Mouse (Mus musculus) kidney, embryonic 14.5 days (tissue): Measurements from ENCODE around the gene Adgra3. TPM values are rescaled to one million over a fixed set of nuclear protein-coding genes. Genes with fewer than 3 reads are reported as not detected.

ENCODE experiments used
- ATAC-seq: fragments of 200-750 bp; cut with Nextera tagmentation; 2 replicates; pipeline ENCODE4 v1.8.0; 2017; ENCODE audit warnings: moderate number of reproducible peaks, mild to moderate bottlenecking, moderate TSS enrichment, moderate library complexity; ENCODE audit not compliant: low FRiP score, low TSS enrichment
- H3K27ac ChIP-seq: fragments of 300-500 bp; sonication (generic); 2 replicates; pipeline ENCODE4 v1.5.1; 2014; ENCODE audit warnings: low read depth, mild to moderate bottlenecking, low read length, moderate library complexity, mixed read lengths
- H3K27me3 ChIP-seq: fragments of 300-500 bp; sonication (generic); 2 replicates; pipeline ENCODE4 v1.6.1; 2014; ENCODE audit warnings: mild to moderate bottlenecking, low read length; ENCODE audit not compliant: control insufficient read depth, insufficient read depth
- H3K36me3 ChIP-seq: fragments of 300-500 bp; sonication (generic); 2 replicates; pipeline ENCODE4 v1.6.1; 2014; ENCODE audit warnings: low read length, mixed read lengths; ENCODE audit not compliant: control insufficient read depth, insufficient read depth
- H3K4me1 ChIP-seq: fragments of 300-500 bp; sonication (generic); 2 replicates; pipeline ENCODE4 v1.6.1; 2014; ENCODE audit warnings: low read length, mixed read lengths; ENCODE audit not compliant: control insufficient read depth, insufficient read depth
- H3K4me2 ChIP-seq: fragments of 300-500 bp; sonication (generic); replicated peaks from 2 replicates; pipeline ENCODE4 v1.6.1; 2014; ENCODE audit warnings: low read depth, mild to moderate bottlenecking, low read length
- H3K4me3 ChIP-seq: fragments of 300-500 bp; sonication (generic); 2 replicates; pipeline ENCODE4 v1.5.1; 2014; ENCODE audit warnings: mild to moderate bottlenecking, low read length
- H3K9ac ChIP-seq: fragments of 300-500 bp; sonication (generic); 2 replicates; pipeline ENCODE4 v1.6.1; 2014; ENCODE audit warnings: low read depth, mild to moderate bottlenecking, low read length, moderate library complexity
- H3K9me3 ChIP-seq: fragments of 300-500 bp; sonication (generic); 2 replicates; pipeline ENCODE4 v1.6.1; 2016; ENCODE audit warnings: low read length; ENCODE audit not compliant: control insufficient read depth
- whole genome bisulfite sequencing: fragments of 180-500 bp; shearing (Covaris S2); extraction: QIAGEN DNeasy Blood & Tissue Kit; methylation state at CpG from one replicate; pipeline ENCODE4 v1.1.7; 2014; 5-methylcytosine and 5-hydroxymethylcytosine counted together
- polyA plus RNA-seq: library from polyadenylated mRNA; unstranded; fragments of >200 nt; fragmentation: Nextera tagmentation; extraction: Ambion mirVana; gene quantifications from 2 replicates; pipeline ENCODE4 v1.2.1, GENCODE M21; 2014

The Adgra3 gene
- polyA plus RNA-seq, 1 experiment from 2014 or later = 64.5 TPM

DNA sequence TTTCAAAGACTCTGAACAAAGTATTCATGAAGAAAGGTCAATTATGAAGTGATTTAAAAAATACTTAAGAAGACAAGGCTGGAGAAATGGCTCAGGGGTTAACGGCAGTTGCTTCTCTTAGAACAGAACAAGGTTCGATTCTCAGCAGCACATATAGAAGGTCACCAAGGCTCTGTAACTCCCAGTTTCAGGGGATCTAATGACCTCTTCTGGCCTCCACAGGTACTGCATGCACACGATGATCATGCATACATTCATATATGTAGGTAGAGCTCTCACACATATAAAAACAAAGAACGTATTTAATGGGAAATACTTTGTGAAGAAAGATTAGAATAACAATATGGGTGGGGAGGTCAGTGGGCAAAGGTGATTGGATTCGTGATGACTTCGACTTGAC lies 56.5 kb downstream of the Adgra3 start:
- peaks cover 28% of the 10 kb centered on the region; the same call in 1 of the 2 replicates for H3K36me3 ChIP-seq
- no peak overlapping the region for H3K4me2 ChIP-seq
- H3K27ac ChIP-seq = no peak overlapping the region
- 90% methylated on average over 6 of the region's 6 CpGs for WGBS
- H3K9me3 ChIP-seq = no peaks in the 10 kb centered on the region
- H3K9ac ChIP-seq = no peak overlapping the region
- H3K27me3 ChIP-seq = no peaks in the 10 kb centered on the region
- no peak for ATAC-seq
- no peak overlapping the region for H3K4me3 ChIP-seq
- H3K4me1 ChIP-seq = no peaks in the 10 kb centered on the region

DNA sequence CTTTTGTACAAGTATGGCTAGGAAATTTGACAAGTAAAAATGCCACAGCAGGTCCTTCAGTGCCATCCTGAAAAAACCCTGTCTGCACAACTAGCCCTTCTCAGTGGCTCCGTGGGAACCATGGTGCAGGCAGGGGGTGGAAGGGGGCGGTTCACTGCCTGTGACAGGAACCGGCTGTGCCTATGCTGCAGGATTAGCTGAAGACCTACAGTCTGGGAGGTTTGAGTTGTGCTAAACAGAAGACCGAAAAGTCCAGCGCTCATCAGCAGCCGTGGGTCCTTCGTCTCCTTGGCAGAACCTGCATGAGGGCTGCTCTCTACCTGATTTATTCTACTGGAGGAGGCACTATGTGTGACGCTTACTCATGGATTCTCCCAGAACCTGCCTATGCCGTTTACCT lies 59.0 kb downstream of the Adgra3 start:
- Histone ChIP-seq H3K4me2 (no peak overlapping the region), H3K27ac (no peak overlapping the region), H3K4me3 (no peak overlapping the region), H3K27me3 (no peaks in the 10 kb centered on the region), H3K9me3 (no peaks in the 10 kb centered on the region), H3K9ac (no peak overlapping the region), H3K36me3 (peaks cover 26% of the 10 kb centered on the region; the same call in 1 of the 2 replicates), H3K4me1 (no peaks in the 10 kb centered on the region)
- no peak; the same call in 1 of the 2 replicates for ATAC-seq
- WGBS = 67% methylated on average over 9 of the region's 9 CpGs

DNA sequence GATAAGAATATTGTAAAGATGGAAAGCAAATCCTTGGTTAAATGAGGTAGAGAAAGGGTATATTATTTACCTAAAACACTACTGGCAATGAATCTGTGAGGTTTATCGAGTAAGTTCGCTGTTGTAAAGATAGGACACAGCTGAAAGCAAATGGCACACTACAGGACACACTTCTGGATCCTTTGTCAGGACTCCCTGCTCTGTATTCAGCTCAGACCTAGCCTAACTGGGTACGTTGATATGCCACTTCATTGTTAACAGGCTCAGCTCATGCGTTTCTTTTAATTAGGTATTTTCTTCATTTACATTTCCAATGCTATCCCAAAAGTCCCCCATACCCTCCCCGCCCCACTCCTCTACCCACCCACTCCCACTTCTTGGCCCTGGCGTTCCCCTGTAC lies 61.8 kb downstream of the Adgra3 start:
- Histone ChIP-seq H3K4me2 (no peak overlapping the region), H3K27me3 (no peaks in the 10 kb centered on the region), H3K9me3 (no peaks in the 10 kb centered on the region), H3K36me3 (peaks cover 26% of the 10 kb centered on the region; the same call in 1 of the 2 replicates), H3K4me1 (no peaks in the 10 kb centered on the region), H3K27ac (no peak overlapping the region), H3K4me3 (no peak overlapping the region), H3K9ac (no peak overlapping the region)
- ATAC-seq = no peak
- WGBS = 92% methylated on average over 6 of the region's 6 CpGs

DNA sequence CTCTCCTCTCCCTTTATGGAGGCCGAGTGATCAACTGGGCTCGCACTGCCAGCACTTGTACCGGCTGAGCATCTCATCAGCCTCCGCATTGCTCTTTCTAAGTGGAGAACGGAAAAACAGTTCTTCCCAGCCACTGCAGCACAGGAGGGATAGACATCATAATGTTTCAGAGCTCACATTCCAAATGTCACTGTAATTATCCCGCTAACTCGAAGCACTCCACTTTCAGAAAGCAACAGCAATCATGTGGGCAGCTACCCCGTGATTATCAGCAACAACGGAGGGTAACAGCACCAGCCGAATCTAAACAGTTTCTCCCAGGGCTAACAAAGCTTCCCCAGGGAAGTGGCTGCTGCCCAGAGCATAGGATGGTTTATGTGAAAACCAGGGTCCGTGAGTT lies 62.3 kb downstream of the Adgra3 start:
- Histone ChIP-seq H3K27me3 (no peaks in the 10 kb centered on the region), H3K4me1 (no peaks in the 10 kb centered on the region), H3K36me3 (peaks cover 26% of the 10 kb centered on the region; the same call in 1 of the 2 replicates), H3K9me3 (no peaks in the 10 kb centered on the region), H3K4me2 (no peak overlapping the region), H3K27ac (no peak overlapping the region), H3K4me3 (no peak overlapping the region), H3K9ac (no peak overlapping the region)
- no peak for ATAC-seq
- WGBS = 76% methylated on average over 11 of the region's 11 CpGs

DNA sequence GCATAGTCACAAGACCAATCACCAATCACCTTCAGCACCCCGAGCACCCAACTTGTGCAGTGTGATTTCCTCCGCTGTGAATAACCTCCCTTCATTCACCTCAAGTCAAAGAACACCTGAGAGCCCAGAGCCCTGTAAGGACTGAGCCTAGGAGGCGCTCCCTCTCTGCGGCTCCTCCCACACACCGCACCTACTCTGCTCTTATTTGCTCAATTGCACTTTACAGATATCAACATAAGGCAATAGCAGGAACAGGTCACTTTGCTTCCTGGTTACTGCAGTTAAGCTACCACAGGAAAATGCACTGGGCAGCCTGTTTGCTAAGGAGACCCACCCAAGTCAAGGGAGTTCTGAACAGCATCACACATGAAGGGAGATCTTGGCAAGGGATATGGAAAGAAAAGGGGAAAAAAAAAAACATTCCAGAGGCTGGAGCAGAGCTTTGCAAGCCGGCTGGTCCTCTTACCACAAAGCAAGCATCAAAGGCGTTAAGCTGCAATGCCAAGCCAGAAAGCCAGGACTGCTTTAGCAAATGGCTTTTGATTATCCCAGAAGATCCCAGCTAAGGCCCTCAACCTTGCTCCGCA lies 68.0 kb downstream of the Adgra3 start:
- ATAC-seq = no peak
- no peaks in the 10 kb centered on the region for H3K4me1 ChIP-seq
- WGBS = 83% methylated on average over 8 of the region's 8 CpGs
- no peak overlapping the region for H3K4me3 ChIP-seq
- no peak overlapping the region for H3K27ac ChIP-seq
- no peaks in the 10 kb centered on the region for H3K27me3 ChIP-seq
- H3K36me3 ChIP-seq = peaks cover 24% of the 10 kb centered on the region; the same call in 1 of the 2 replicates
- no peak overlapping the region for H3K9ac ChIP-seq
- H3K4me2 ChIP-seq = no peak overlapping the region
- H3K9me3 ChIP-seq = no peaks in the 10 kb centered on the region

DNA sequence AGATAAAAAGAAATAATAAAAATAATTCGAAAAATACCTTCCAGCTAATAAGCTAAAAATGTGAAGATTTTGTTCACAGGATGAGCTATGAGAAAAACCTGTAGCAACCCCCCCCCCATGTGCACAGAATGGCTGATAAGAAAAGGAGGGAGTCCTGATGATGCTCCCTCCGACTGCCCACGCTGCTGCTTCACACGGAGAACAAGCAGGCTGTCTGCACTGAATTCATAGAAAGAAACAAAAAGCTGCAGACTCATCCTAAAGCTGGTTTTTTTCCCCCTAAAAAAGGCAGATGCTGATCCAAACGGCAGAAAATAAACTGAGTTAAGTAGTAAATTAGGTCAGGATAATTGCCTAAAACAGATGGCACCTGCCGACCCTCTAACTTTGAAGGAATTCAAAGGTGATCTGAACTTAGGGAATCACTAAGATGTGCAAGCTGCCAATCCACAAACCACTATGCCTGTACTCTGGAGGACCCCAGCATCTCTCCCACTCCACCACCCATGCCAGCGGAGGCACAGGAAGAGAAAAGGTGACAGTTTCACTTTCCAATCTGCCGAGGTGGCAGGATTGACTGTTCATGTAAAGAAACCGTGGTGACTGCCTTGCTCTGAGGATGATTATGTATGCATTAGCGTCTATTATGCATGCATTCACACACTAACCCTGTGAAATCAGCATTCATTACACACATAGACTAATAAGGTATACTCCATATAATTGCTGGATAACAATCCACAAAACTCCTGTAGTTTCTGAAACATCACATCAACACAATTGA lies 70.6 kb downstream of the Adgra3 start:
- WGBS = 80% methylated on average over 10 of the region's 10 CpGs
- Histone ChIP-seq H3K27ac (no peak overlapping the region), H3K9me3 (no peaks in the 10 kb centered on the region), H3K27me3 (no peaks in the 10 kb centered on the region), H3K4me1 (no peaks in the 10 kb centered on the region), H3K36me3 (peaks cover 41% of the 10 kb centered on the region), H3K4me3 (no peak overlapping the region), H3K9ac (no peak overlapping the region), H3K4me2 (no peak overlapping the region)
- ATAC-seq = no peak

DNA sequence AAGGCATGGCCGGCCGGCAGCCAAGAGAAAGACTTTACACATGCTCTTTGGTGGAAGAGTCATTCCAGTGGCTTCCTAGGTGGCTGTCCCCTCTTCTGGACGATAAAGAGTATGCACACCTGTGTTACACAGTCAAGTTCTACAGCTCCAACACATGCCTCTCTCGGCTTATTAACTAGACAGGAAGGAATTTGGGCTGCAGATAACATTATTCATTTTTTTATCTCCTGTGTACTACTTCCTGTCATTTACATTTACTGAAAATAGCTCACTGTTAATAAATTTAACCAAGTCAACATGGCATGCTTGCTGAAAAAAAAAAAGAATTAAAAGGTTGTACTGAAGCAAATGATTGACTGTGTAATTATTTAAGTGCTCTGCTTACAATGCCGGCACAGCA lies 78.1 kb downstream of the Adgra3 start:
- WGBS = 55% methylated on average over 5 of the region's 5 CpGs
- no peak overlapping the region for H3K9ac ChIP-seq
- no peaks in the 10 kb centered on the region for H3K9me3 ChIP-seq
- H3K4me1 ChIP-seq = no peaks in the 10 kb centered on the region
- H3K36me3 ChIP-seq = peaks cover 35% of the 10 kb centered on the region
- ATAC-seq = no peak
- no peak overlapping the region for H3K4me3 ChIP-seq
- no peak overlapping the region for H3K27ac ChIP-seq
- no peak overlapping the region for H3K4me2 ChIP-seq
- no peaks in the 10 kb centered on the region for H3K27me3 ChIP-seq

DNA sequence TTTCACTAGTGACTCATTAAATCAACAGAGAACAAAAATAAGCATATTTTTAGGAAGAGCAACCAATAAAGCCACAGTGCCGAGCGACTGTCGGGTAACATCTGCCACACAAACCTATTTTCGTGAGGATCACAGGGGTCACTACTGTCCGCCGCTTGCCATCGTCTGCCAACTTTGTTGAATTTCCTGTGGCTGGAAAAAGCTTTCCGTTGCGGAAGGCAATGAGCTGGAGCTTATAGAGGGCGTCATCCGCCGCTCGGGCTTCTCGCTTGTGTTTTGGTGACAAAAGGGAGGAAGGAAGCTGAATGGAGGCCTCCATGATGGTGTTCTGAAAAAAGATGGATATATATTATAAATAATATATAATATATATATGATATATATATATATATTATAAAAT lies 79.6 kb downstream of the Adgra3 start:
- H3K4me1 ChIP-seq = no peaks in the 10 kb centered on the region
- 85% methylated on average over 14 of the region's 14 CpGs for WGBS
- H3K36me3 ChIP-seq = peaks cover 34% of the 10 kb centered on the region
- no peak overlapping the region for H3K27ac ChIP-seq
- no peak overlapping the region for H3K9ac ChIP-seq
- H3K9me3 ChIP-seq = no peaks in the 10 kb centered on the region
- no peak overlapping the region for H3K4me3 ChIP-seq
- no peak overlapping the region for H3K4me2 ChIP-seq
- no peaks in the 10 kb centered on the region for H3K27me3 ChIP-seq
- ATAC-seq = no peak

DNA sequence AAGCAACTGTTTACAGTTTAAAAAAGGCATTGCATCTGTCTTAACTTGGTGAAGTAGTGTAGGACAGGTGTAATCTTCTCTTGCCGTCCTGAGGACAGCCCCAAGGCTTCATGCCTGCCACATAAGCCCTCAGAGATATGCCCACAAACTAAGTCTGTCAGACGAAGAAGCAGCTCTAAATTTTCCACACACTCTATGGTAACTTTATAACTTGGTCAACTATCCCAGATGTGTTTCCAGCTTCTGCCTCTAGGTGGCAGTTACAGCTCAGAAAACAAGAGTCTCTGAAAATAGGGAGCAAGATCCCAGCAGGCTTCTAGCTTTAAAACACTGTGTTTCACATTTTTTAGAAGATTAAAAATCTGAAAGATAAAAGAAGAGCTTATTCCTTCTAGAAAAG lies 82.8 kb downstream of the Adgra3 start:
- 0 out of 2 replicates have a peak, but pooled peaks have one; percentile 36 for ATAC-seq

More for the DNA sequence above, 82.8 kb downstream of the Adgra3 start:
- H3K4me1 ChIP-seq = no peaks in the 10 kb centered on the region
- H3K4me2 ChIP-seq = no peak overlapping the region
- H3K27ac ChIP-seq = no peak overlapping the region
- no peak overlapping the region for H3K4me3 ChIP-seq
- no peak overlapping the region for H3K9ac ChIP-seq
- WGBS = 66% methylated on average over 2 of the region's 2 CpGs
- H3K27me3 ChIP-seq = no peaks in the 10 kb centered on the region
- H3K9me3 ChIP-seq = no peaks in the 10 kb centered on the region
- peaks cover 26% of the 10 kb centered on the region; the same call in 1 of the 2 replicates for H3K36me3 ChIP-seq
